Mouse (Mus musculus) cerebellum, adult 2 months (tissue): ENCODE measurements around the gene Smim15.

ENCODE experiments used
- CTCF ChIP-seq: fragments of 200-500 bp; IDR thresholded peaks from 2 replicates; pipeline ENCODE4 v1.5.1; 2011; ENCODE audit warnings: low read depth, mild to moderate bottlenecking, control low read depth, low read length, moderate library complexity, borderline replicate concordance; ENCODE audit not compliant: insufficient read depth
- POLR2A ChIP-seq: fragments of 200-500 bp; IDR thresholded peaks from 2 replicates; pipeline ENCODE4 v1.6.1; 2011; ENCODE audit warnings: low read length, control low read depth, borderline replicate concordance; ENCODE audit not compliant: insufficient read depth

DNA sequence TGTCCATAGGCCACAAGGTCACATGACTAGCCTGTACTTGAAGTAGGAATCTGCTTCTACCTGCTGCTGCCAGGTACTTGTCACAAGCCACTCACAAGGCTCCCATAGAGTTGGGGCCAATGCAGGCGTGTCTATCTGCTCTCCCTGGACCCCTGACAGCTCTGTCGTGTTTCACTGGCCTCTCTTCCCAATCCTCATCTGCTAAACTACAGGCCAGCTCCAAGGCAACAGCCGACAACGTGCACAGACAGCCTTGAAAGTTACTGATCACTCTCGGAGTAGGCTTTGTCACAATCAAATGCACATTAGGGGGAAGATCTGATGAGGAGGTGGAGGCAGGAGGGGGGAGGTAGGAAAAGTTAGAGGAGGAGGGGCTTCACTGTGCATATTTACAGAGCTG, 18.7 kb downstream of the Smim15 start:
- no peak for TF ChIP-seq POLR2A
- TF ChIP-seq CTCF: no peak
